Mouse (Mus musculus): ENCODE data around the gene 1700019N19Rik. TPM values are rescaled to one million over a fixed set of nuclear protein-coding genes. Genes with fewer than 3 reads are reported as not detected.

The 1700019N19Rik gene
- polyA plus RNA-seq, 1 experiment from 2014 or later = not detected

GRCm38 (mm10) chr19:58815179-58815922 is 21.1 kb upstream of the 1700019N19Rik start:
- no peak overlapping the region for H3K4me3 ChIP-seq (ENCODE audit: low read depth, low read length)
- no peak for TF ChIP-seq CTCF (IDR thresholded peaks at IDR 0.05; ENCODE audit: low read depth)
- H3K27ac ChIP-seq (ENCODE audit: low read depth, low read length) = no peak overlapping the region
- no peak overlapping the region for H3K4me2 ChIP-seq (replicated peaks; ENCODE audit: low read depth)
- 84% methylated on average over 13 of the region's 13 CpGs for WGBS
- H3K27me3 ChIP-seq (replicated peaks; ENCODE audit: control insufficient read depth, insufficient read depth, low read length) = no peaks in the 10 kb centered on the region
- no peaks in the 10 kb centered on the region for H3K4me1 ChIP-seq (replicated peaks; ENCODE audit: control insufficient read depth, insufficient read depth, low read length)
- no peaks in the 10 kb centered on the region for H3K36me3 ChIP-seq (ENCODE audit: control insufficient read depth, insufficient read depth)
- H3K9me3 ChIP-seq (ENCODE audit: control insufficient read depth) = no peaks in the 10 kb centered on the region
- H3K9ac ChIP-seq (ENCODE audit: low read depth, low read length) = no peak overlapping the region
- no peak for ATAC-seq

DNA sequence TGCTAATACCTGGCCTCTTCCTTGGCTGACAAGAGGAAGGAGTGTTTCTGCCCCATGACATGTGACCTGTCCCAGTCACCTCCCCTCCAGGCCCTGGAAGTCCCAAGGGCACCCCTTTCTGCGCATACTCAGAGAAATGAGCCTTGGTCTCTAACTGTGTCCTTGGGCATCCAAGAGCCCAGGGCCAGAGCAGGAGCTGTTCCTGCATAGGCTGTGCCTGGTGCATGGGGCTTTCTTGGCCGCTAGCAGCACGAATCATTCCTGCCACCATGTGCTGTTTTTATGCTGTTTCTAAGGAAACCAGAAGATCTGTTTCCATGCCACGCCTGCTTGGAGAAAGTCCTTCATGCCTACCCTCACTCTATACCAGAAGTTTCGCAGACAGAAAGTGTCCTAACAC is 16.3 kb upstream of the 1700019N19Rik start:
- Histone ChIP-seq H3K9ac (ENCODE audit: low read depth, low read length) (no peak overlapping the region), H3K9me3 (ENCODE audit: control insufficient read depth) (no peaks in the 10 kb centered on the region), H3K27me3 (replicated peaks; ENCODE audit: control insufficient read depth, insufficient read depth, low read length) (no peaks in the 10 kb centered on the region), H3K36me3 (ENCODE audit: control insufficient read depth, insufficient read depth) (no peaks in the 10 kb centered on the region), H3K4me1 (replicated peaks; ENCODE audit: control insufficient read depth, insufficient read depth, low read length) (no peaks in the 10 kb centered on the region), H3K4me2 (replicated peaks; ENCODE audit: low read depth) (no peak overlapping the region), H3K27ac (ENCODE audit: low read depth, low read length) (no peak overlapping the region), H3K4me3 (ENCODE audit: low read depth, low read length) (no peak overlapping the region)
- TF ChIP-seq CTCF (IDR thresholded peaks at IDR 0.05; ENCODE audit: low read depth) = no peak
- 69% methylated on average over 5 of the region's 5 CpGs for WGBS
- no peak for ATAC-seq

DNA sequence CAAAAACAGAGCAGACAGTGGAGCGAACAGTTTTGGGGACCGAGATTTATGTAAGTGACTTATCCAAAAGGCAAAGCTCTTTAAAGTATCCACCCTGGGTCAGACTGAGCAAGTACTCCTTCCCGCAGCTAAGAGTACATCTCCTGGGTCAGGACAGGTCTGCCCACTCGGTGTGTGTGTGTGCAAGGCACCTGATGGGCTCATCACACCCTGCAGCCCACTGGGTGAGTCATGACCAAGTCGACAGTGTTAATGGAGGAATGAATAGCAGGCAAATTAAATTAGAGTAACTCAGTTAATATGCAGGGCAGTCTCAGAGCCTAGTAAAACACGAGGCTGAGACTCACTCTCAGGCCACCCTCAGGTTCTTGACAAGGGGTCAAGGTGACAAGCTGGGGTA is 14.6 kb upstream of the 1700019N19Rik start:
- 82% methylated on average over 6 of the region's 6 CpGs for WGBS
- H3K9ac ChIP-seq (ENCODE audit: low read depth, low read length) = no peak overlapping the region
- H3K9me3 ChIP-seq (ENCODE audit: control insufficient read depth) = no peaks in the 10 kb centered on the region
- H3K4me2 ChIP-seq (replicated peaks; ENCODE audit: low read depth) = no peak overlapping the region
- no peaks in the 10 kb centered on the region for H3K27me3 ChIP-seq (replicated peaks; ENCODE audit: control insufficient read depth, insufficient read depth, low read length)
- H3K4me1 ChIP-seq (replicated peaks; ENCODE audit: control insufficient read depth, insufficient read depth, low read length) = no peaks in the 10 kb centered on the region
- no peak for TF ChIP-seq CTCF (IDR thresholded peaks at IDR 0.05; ENCODE audit: low read depth)
- H3K27ac ChIP-seq (ENCODE audit: low read depth, low read length) = no peak overlapping the region
- ATAC-seq = no peak
- no peak overlapping the region for H3K4me3 ChIP-seq (ENCODE audit: low read depth, low read length)
- no peaks in the 10 kb centered on the region for H3K36me3 ChIP-seq (ENCODE audit: control insufficient read depth, insufficient read depth)

- no peak overlapping the region for H3K9ac ChIP-seq (ENCODE audit: low read depth, low read length)
- TF ChIP-seq CTCF (IDR thresholded peaks at IDR 0.05; ENCODE audit: low read depth) = peak; percentile 93
- WGBS = 2% methylated on average over 3 of the region's 3 CpGs
- H3K9me3 ChIP-seq (ENCODE audit: control insufficient read depth) = no peaks in the 10 kb centered on the region
- no peak for ATAC-seq
- H3K36me3 ChIP-seq (ENCODE audit: control insufficient read depth, insufficient read depth) = 0 out of 2 replicates have a peak, but pooled peaks cover 3% of the 10 kb centered on the region
- no peak overlapping the region for H3K4me2 ChIP-seq (replicated peaks; ENCODE audit: low read depth)
- no peaks in the 10 kb centered on the region for H3K27me3 ChIP-seq (replicated peaks; ENCODE audit: control insufficient read depth, insufficient read depth, low read length)
- H3K4me3 ChIP-seq (ENCODE audit: low read depth, low read length) = no peak overlapping the region
- H3K27ac ChIP-seq (ENCODE audit: low read depth, low read length) = no peak overlapping the region
- no peaks in the 10 kb centered on the region for H3K4me1 ChIP-seq (replicated peaks; ENCODE audit: control insufficient read depth, insufficient read depth, low read length)
Measured at GRCm38 (mm10) chr19:58806364-58806763, 12.1 kb upstream of the 1700019N19Rik start.

GRCm38 (mm10) chr19:58805191-58805779 is 11.0 kb upstream of the 1700019N19Rik start:
- no peak overlapping the region for H3K9ac ChIP-seq (ENCODE audit: low read depth, low read length)
- H3K27ac ChIP-seq (ENCODE audit: low read depth, low read length) = no peak overlapping the region
- WGBS = 92% methylated on average over 9 of the region's 9 CpGs
- TF ChIP-seq CTCF (IDR thresholded peaks at IDR 0.05; ENCODE audit: low read depth) = no peak
- H3K27me3 ChIP-seq (replicated peaks; ENCODE audit: control insufficient read depth, insufficient read depth, low read length) = no peaks in the 10 kb centered on the region
- H3K36me3 ChIP-seq (ENCODE audit: control insufficient read depth, insufficient read depth) = 0 out of 2 replicates have a peak, but pooled peaks cover 3% of the 10 kb centered on the region
- no peak overlapping the region for H3K4me2 ChIP-seq (replicated peaks; ENCODE audit: low read depth)
- no peak overlapping the region for H3K4me3 ChIP-seq (ENCODE audit: low read depth, low read length)
- H3K9me3 ChIP-seq (ENCODE audit: control insufficient read depth) = no peaks in the 10 kb centered on the region
- ATAC-seq = no peak
- H3K4me1 ChIP-seq (replicated peaks; ENCODE audit: control insufficient read depth, insufficient read depth, low read length) = no peaks in the 10 kb centered on the region

DNA sequence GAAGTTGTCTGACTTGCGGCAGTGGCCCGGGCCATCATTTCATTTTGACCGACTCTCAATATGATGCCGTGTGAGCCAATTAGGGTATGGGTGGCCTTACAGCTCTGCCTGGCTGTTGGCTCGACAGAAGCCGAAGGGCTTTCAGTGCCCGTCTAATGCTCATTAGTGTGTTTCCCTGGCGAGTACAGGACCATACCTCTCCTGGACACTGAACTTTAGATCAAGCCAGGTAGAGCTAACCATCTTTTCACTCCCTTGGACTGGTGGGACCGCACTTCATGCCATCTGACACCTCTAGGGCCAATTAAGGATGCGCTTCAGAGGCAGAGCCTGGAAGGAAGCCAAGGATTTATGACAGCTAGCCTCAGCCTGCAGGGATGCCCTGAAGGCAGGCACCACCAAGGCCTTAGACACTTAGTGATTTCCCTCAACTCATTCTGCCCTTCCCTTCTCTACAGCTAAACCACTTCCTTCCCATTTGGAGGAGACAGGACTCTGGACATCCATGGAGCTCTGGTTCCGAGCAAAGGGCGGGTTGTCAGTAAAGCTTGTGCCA is 931 bp upstream of the 1700019N19Rik start:
- 71% methylated on average over 12 of the region's 12 CpGs for WGBS
- Histone ChIP-seq H3K9ac (ENCODE audit: low read depth, low read length) (no peak overlapping the region), H3K36me3 (ENCODE audit: control insufficient read depth, insufficient read depth) (no peaks in the 10 kb centered on the region), H3K4me2 (replicated peaks; ENCODE audit: low read depth) (no peak overlapping the region), H3K27ac (ENCODE audit: low read depth, low read length) (no peak overlapping the region), H3K4me1 (replicated peaks; ENCODE audit: control insufficient read depth, insufficient read depth, low read length) (no peaks in the 10 kb centered on the region), H3K9me3 (ENCODE audit: control insufficient read depth) (no peaks in the 10 kb centered on the region), H3K27me3 (replicated peaks; ENCODE audit: control insufficient read depth, insufficient read depth, low read length) (no peaks in the 10 kb centered on the region), H3K4me3 (ENCODE audit: low read depth, low read length) (no peak overlapping the region)
- TF ChIP-seq CTCF (IDR thresholded peaks at IDR 0.05; ENCODE audit: low read depth) = no peak
- ATAC-seq = no peak

Measured in intestine, postnatal 0 days (tissue).